Mouse (Mus musculus) MEL (cell line): ENCODE results near the gene Nt5c3b. TPM values are rescaled to one million over a fixed set of nuclear protein-coding genes. Genes with fewer than 3 reads are reported as not detected.
A peak's percentile ranks its signal among the peaks of the same experiment; 100 is the strongest.

Experiments used
- DNase-seq: peaks from one replicate; pipeline ENCODE4 v3.0.0; 2011; ENCODE audit warnings: low read depth, low spot score
- H3K27ac ChIP-seq: 2 replicates; pipeline ENCODE4 v1.5.1; 2012; ENCODE audit warnings: low read depth, mild to moderate bottlenecking, control low read depth, low read length, moderate library complexity; ENCODE audit not compliant: control insufficient read depth
- H3K27me3 ChIP-seq, 2 experiments: fragments of 150-350 bp in 1 of 2; sonication (generic) in 1 of 2; 2 replicates each; pipeline ENCODE4 v1.6.1; 2012; ENCODE audit warnings: low read length in 2 of 2, mild to moderate bottlenecking in 2 of 2, improper control_type of control experiment in 1 of 2, moderate library complexity in 1 of 2; ENCODE audit not compliant: insufficient read depth in 2 of 2, control insufficient read depth in 1 of 2
- H3K36me3 ChIP-seq, 2 experiments: 2 replicates each; pipeline ENCODE4 v1.6.1; 2012 to 2014; ENCODE audit warnings: low read length in 2 of 2, improper control_type of control experiment in 1 of 2, inconsistent platforms in 1 of 2, mild to moderate bottlenecking in 1 of 2; ENCODE audit not compliant: insufficient read depth in 2 of 2, control insufficient read depth in 1 of 2
- H3K4me1 ChIP-seq, 2 experiments: fragments of 150-350 bp in 1 of 2; sonication (generic) in 1 of 2; 2 replicates each; pipeline ENCODE4 v1.6.1; 2012; ENCODE audit warnings: low read length in 2 of 2, improper control_type of control experiment in 1 of 2, mild to moderate bottlenecking in 1 of 2; ENCODE audit not compliant: insufficient read depth in 2 of 2, control insufficient read depth in 1 of 2
- H3K4me3 ChIP-seq, 2 experiments: fragments of 150-350 bp in 1 of 2; sonication (generic) in 1 of 2; 2 replicates each; pipeline ENCODE4 v1.5.1; 2012; ENCODE audit warnings: low read depth in 2 of 2, low read length in 2 of 2, mild to moderate bottlenecking in 2 of 2, moderate library complexity in 2 of 2, control low read depth in 1 of 2, improper control_type of control experiment in 1 of 2; ENCODE audit not compliant: control insufficient read depth in 1 of 2, insufficient read depth in 1 of 2
- H3K79me2 ChIP-seq: 2 replicates; pipeline ENCODE4 v1.6.1; 2012; ENCODE audit warnings: mild to moderate bottlenecking, low read length, moderate library complexity; ENCODE audit not compliant: control insufficient read depth, poor library complexity, insufficient read depth
- H3K9ac ChIP-seq: 2 replicates; pipeline ENCODE4 v1.6.1; 2012; ENCODE audit warnings: low read depth, mild to moderate bottlenecking, control low read depth, low read length, moderate library complexity; ENCODE audit not compliant: control insufficient read depth, poor library complexity, severe bottlenecking
- H3K9me3 ChIP-seq: fragments of 150-350 bp; sonication (generic); replicated peaks from 2 replicates; pipeline ENCODE4 v1.6.1; 2012; ENCODE audit warnings: mild to moderate bottlenecking, low read length, improper control_type of control experiment, moderate library complexity; ENCODE audit not compliant: insufficient read depth
- CHD2 ChIP-seq: IDR thresholded peaks from 2 replicates; pipeline ENCODE4 v1.6.1; 2011; ENCODE audit warnings: low read length, improper control_type of control experiment
- CTCF ChIP-seq, 3 experiments: IDR thresholded peaks in 2 of 3; conservative IDR thresholded peaks in 1 of 3; 2 replicates each; pipeline ENCODE4 v1.5.1; 2011 to 2012; ENCODE audit warnings: low read length in 3 of 3, low read depth in 2 of 3, mild to moderate bottlenecking in 2 of 3, improper control_type of control experiment in 1 of 3, inconsistent platforms in 1 of 3, mixed read lengths in 1 of 3, moderate library complexity in 1 of 3; ENCODE audit not compliant: control insufficient read depth in 1 of 3, insufficient read depth in 1 of 3, poor library complexity in 1 of 3, severe bottlenecking in 1 of 3
- ELF1 ChIP-seq: IDR thresholded peaks from 2 replicates; pipeline ENCODE4 v1.6.1; 2014; ENCODE audit warnings: low read depth, mild to moderate bottlenecking, inconsistent platforms, low read length, improper control_type of control experiment, moderate library complexity
- EP300 ChIP-seq, 2 experiments: IDR thresholded peaks; 2 replicates each; pipeline ENCODE4 v1.6.1; 2011; ENCODE audit warnings: improper control_type of control experiment in 2 of 2, low read length in 2 of 2, low read depth in 1 of 2, mild to moderate bottlenecking in 1 of 2
- ETS1 ChIP-seq: IDR thresholded peaks from 2 replicates; pipeline ENCODE4 v1.6.1; 2012; ENCODE audit warnings: low read depth, mild to moderate bottlenecking, inconsistent platforms, low read length, improper control_type of control experiment, moderate library complexity
- JUND ChIP-seq: IDR thresholded peaks from 2 replicates; pipeline ENCODE4 v1.6.1; 2011; ENCODE audit warnings: low read depth, mild to moderate bottlenecking, improper control_type of control experiment, low read length
- KAT2A ChIP-seq: conservative IDR thresholded peaks from 2 replicates; pipeline ENCODE4 v1.6.1; 2012; ENCODE audit warnings: low read depth, low read length, improper control_type of control experiment, inconsistent platforms
- MAFK ChIP-seq: IDR thresholded peaks from 2 replicates; pipeline ENCODE4 v1.6.1; 2011; ENCODE audit warnings: low read depth, mild to moderate bottlenecking, low read length, improper control_type of control experiment, borderline replicate concordance
- MAX ChIP-seq: IDR thresholded peaks from 2 replicates; pipeline ENCODE4 v1.6.1; 2011; ENCODE audit warnings: low read length, improper control_type of control experiment
- MAZ ChIP-seq: IDR thresholded peaks from 2 replicates; pipeline ENCODE4 v1.6.1; 2012; ENCODE audit warnings: low read depth, mild to moderate bottlenecking, inconsistent platforms, low read length, improper control_type of control experiment
- MXI1 ChIP-seq: IDR thresholded peaks from 2 replicates; pipeline ENCODE4 v1.6.1; 2011; ENCODE audit warnings: mild to moderate bottlenecking, low read depth, low read length, improper control_type of control experiment
- MYC ChIP-seq: IDR thresholded peaks from 2 replicates; pipeline ENCODE4 v1.6.1; 2011; ENCODE audit warnings: low read depth, mild to moderate bottlenecking, low read length, improper control_type of control experiment, moderate library complexity
- POLR2A ChIP-seq, 2 experiments: IDR thresholded peaks; 2 replicates each; pipeline ENCODE4 v1.6.1; 2011 to 2012; ENCODE audit warnings: low read length in 2 of 2, mild to moderate bottlenecking in 2 of 2, control low read depth in 1 of 2, improper control_type of control experiment in 1 of 2, low read depth in 1 of 2, moderate library complexity in 1 of 2; ENCODE audit not compliant: control insufficient read depth in 1 of 2, insufficient read depth in 1 of 2, poor library complexity in 1 of 2
- RAD21 ChIP-seq: IDR thresholded peaks from 2 replicates; pipeline ENCODE4 v1.6.1; 2011; ENCODE audit warnings: mild to moderate bottlenecking, low read depth, low read length, improper control_type of control experiment
- RCOR1 ChIP-seq: IDR thresholded peaks from 2 replicates; pipeline ENCODE4 v1.6.1; 2012; ENCODE audit warnings: low read depth, mild to moderate bottlenecking, inconsistent platforms, low read length, improper control_type of control experiment
- SMC3 ChIP-seq: IDR thresholded peaks from 2 replicates; pipeline ENCODE4 v1.6.1; 2011; ENCODE audit warnings: low read depth, low read length, improper control_type of control experiment
- TAL1 ChIP-seq: IDR thresholded peaks from 2 replicates; pipeline ENCODE4 v1.6.1; 2012; ENCODE audit warnings: mild to moderate bottlenecking, inconsistent platforms, low read length, moderate library complexity, mixed read lengths
- TBP ChIP-seq: IDR thresholded peaks from 2 replicates; pipeline ENCODE4 v1.8.0; 2011; ENCODE audit warnings: low read depth, low read length, improper control_type of control experiment
- UBTF ChIP-seq: IDR thresholded peaks from 2 replicates; pipeline ENCODE4 v1.6.1; 2012; ENCODE audit warnings: low read depth, mild to moderate bottlenecking, inconsistent platforms, low read length, improper control_type of control experiment, moderate library complexity, borderline replicate concordance; ENCODE audit not compliant: insufficient read depth
- USF1 ChIP-seq: IDR thresholded peaks from 2 replicates; pipeline ENCODE4 v1.6.1; 2014; ENCODE audit warnings: low read depth, mild to moderate bottlenecking, inconsistent platforms, low read length, improper control_type of control experiment, moderate library complexity
- USF2 ChIP-seq, 2 experiments: IDR thresholded peaks; 2 replicates each; pipeline ENCODE4 v1.6.1; 2011 to 2012; ENCODE audit warnings: improper control_type of control experiment in 2 of 2, low read length in 2 of 2, borderline replicate concordance in 1 of 2, inconsistent platforms in 1 of 2, low read depth in 1 of 2, mild to moderate bottlenecking in 1 of 2; ENCODE audit not compliant: insufficient read depth in 1 of 2
- ZC3H11A ChIP-seq: IDR thresholded peaks from 2 replicates; pipeline ENCODE4 v1.6.1; 2012; ENCODE audit warnings: low read depth, mild to moderate bottlenecking, inconsistent platforms, low read length, improper control_type of control experiment
- ZKSCAN1 ChIP-seq: IDR thresholded peaks from 2 replicates; pipeline ENCODE4 v1.6.1; 2012; ENCODE audit warnings: low read depth, mild to moderate bottlenecking, inconsistent platforms, low read length, improper control_type of control experiment, moderate library complexity
- ZMIZ1 ChIP-seq: IDR thresholded peaks from 2 replicates; pipeline ENCODE4 v1.6.1; 2012; ENCODE audit warnings: low read depth, mild to moderate bottlenecking, inconsistent platforms, low read length, improper control_type of control experiment, moderate library complexity
- ZNF384 ChIP-seq: IDR thresholded peaks from 2 replicates; pipeline ENCODE4 v1.6.1; 2012; ENCODE audit warnings: low read depth, mild to moderate bottlenecking, inconsistent platforms, low read length, improper control_type of control experiment
- polyA plus RNA-seq, 2 experiments: library from polyadenylated mRNA; stranded (reverse) in 1 of 2; unstranded in 1 of 2; fragments of >175 nt in 1 of 2; fragments of >200 nt in 1 of 2; gene quantifications; 2 replicates each; pipeline versions ENCODE4 v1.2.1 to v1.2.4; 2012; ENCODE audit warnings: low replicate concordance in 2 of 2, low read depth in 1 of 2; ENCODE audit not compliant: insufficient read length in 2 of 2, insufficient read depth in 1 of 2, missing spikeins in 1 of 2
- total RNA-seq: library from RNA; depleted of rRNA; stranded (reverse); fragments of 300-350 nt; gene quantifications from 2 replicates; pipeline ENCODE4 v1.2.3, GENCODE M21; 2012; rRNA removed

Nt5c3b gene
- total RNA-seq, result 58.0 and 61.3 TPM in 2 replicates
- 100 to 1,000 TPM in 1 of 2 experiments, 10 to 100 TPM in 1; 79.2 to 287 TPM for polyA plus RNA-seq

DNA sequence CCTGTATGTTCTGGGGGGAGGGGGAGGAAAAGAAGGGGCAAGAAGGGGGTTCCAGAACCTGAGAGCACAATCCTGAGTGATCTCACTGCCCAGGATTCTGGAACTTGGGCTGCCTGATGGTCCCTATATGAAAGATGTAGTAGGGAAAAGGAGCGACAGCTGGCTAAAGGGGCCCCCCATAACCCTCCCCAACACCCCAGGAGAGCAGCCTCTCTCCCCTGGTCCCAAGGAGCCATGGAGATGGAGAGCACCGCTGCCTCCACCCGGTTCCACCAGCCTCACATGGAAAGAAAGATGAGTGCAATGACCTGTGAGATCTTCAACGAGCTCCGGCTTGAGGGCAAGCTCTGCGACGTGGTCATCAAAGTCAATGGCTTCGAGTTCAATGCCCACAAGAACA, at the start of gene Nt5c3b, which contains the start of gene Klhl10:
Nt5c3b (minus strand) TSS at position 12 of the 400 bp plus-strand sequence.
Klhl10 (plus strand) TSS at position 121 of the 400 bp plus-strand sequence.
- no peak for DNase-seq
- peaks cover 0 to 9% of the 10 kb centered on the region in 2 experiments; a peak in 2 of 4 replicates for H3K36me3 ChIP-seq
- H3K27me3 ChIP-seq, result no peaks in the 10 kb centered on the region
- peak within 1 kb of the TSS; percentile 16 for H3K27ac ChIP-seq
- H3K9me3 ChIP-seq, result no peaks in the 10 kb centered on the region
- peaks cover 5% of the 10 kb centered on the region; the same call in 1 of the 2 replicates for H3K79me2 ChIP-seq
- peak within 1 kb of the TSS; percentile 73 to 81 for H3K4me3 ChIP-seq
- H3K4me1 ChIP-seq, result peaks cover 2 to 12% of the 10 kb centered on the region in 2 experiments; a peak in 3 of 4 replicates
- peak within 1 kb of the TSS; percentile 77 for H3K9ac ChIP-seq
- TF ChIP-seq POLR2A (IDR thresholded peaks at IDR 0.05; ENCODE audit: control insufficient read depth in 1 of 2, insufficient read depth in 1 of 2, low read depth in 1 of 2, low read length in 2 of 2, poor library complexity in 1 of 2) (no peak), MAX (no peak), RCOR1 (no peak), ZMIZ1 (no peak), CHD2 (no peak), TBP (no peak), MAFK (no peak), ETS1 (no peak), MAZ (no peak), ELF1 (no peak), KAT2A (no peak), ZKSCAN1 (no peak), USF1 (no peak), TAL1 (no peak), USF2 (IDR thresholded peaks at IDR 0.05; ENCODE audit: borderline replicate concordance in 1 of 2, insufficient read depth in 1 of 2, low read depth in 1 of 2, low read length in 2 of 2) (no peak), UBTF (no peak), SMC3 (no peak), JUND (no peak), EP300 (IDR thresholded peaks at IDR 0.05; ENCODE audit: low read depth in 1 of 2, low read length in 2 of 2) (no peak), MXI1 (no peak)

DNA sequence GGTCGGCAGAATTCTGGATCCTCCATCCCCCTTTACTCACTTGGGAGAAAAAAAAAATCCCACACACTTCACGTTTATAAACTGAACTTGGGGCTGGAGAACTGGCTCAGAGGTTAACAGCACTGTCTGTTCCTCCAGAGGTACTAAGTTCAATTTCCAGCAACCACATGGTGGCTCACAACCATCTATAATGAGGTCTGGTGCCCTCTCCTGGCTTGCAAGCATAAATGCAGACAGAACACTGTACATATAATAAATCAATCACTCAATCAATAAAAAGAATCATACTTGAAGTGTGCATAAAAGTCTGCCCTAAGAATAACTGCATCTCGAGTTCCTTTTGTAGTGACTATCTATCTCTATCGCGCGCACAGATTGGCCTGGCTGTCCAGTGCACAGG, 49.3 kb upstream of the Nt5c3b start:
- no peaks in the 10 kb centered on the region for H3K4me1 ChIP-seq
- no peaks in the 10 kb centered on the region for H3K79me2 ChIP-seq
- TF ChIP-seq ZNF384, result no peak
- peak; percentile 36 for TF ChIP-seq ZC3H11A
- peak; percentile 51 for TF ChIP-seq RAD21
- peak; percentile 40 to 85 (median 49) for TF ChIP-seq CTCF (IDR thresholded peaks at IDR 0.05 in 2 of 3, conservative IDR thresholded peaks at IDR 0.05 in 1 of 3; ENCODE audit: control insufficient read depth in 1 of 3, insufficient read depth in 1 of 3, low read depth in 2 of 3, low read length in 3 of 3, poor library complexity in 1 of 3, severe bottlenecking in 1 of 3)
- no peak for TF ChIP-seq RCOR1
- peak; percentile 50; the same call in 1 of the 2 replicates for TF ChIP-seq MAX
- TF ChIP-seq MYC, result peak; percentile 91
- TF ChIP-seq SMC3, result peak; percentile 75
- H3K36me3 ChIP-seq, result peaks cover 0 to 23% of the 10 kb centered on the region in 2 experiments; a peak in 2 of 4 replicates
- no peak overlapping the region for H3K9ac ChIP-seq
- no peak overlapping the region for H3K27ac ChIP-seq
- no peaks in the 10 kb centered on the region for H3K9me3 ChIP-seq
- no peaks in the 10 kb centered on the region for H3K27me3 ChIP-seq
- peak; percentile 60 for DNase-seq
- H3K4me3 ChIP-seq, result no peak overlapping the region
